Mouse (Mus musculus) forebrain, embryonic 11.5 days (tissue): ENCODE measurements around the gene Camkmt. TPM values are rescaled to one million over a fixed set of nuclear protein-coding genes. Genes with fewer than 3 reads are reported as not detected.

Source experiments
- ATAC-seq: fragments of 200-750 bp; cut with Nextera tagmentation; replicated peaks from 2 replicates; pipeline ENCODE4 v1.8.0; 2017; ENCODE audit warnings: moderate TSS enrichment; ENCODE audit not compliant: low FRiP score
- DNase-seq: peaks from one replicate; pipeline ENCODE4 v3.0.0-alpha.2; 2017; ENCODE audit warnings: low spot score
- H3K27ac ChIP-seq: fragments of 300-500 bp; sonication (generic); 2 replicates; pipeline ENCODE4 v1.5.1; 2014; ENCODE audit warnings: low read depth, low read length
- H3K27me3 ChIP-seq: fragments of 300-500 bp; sonication (generic); 2 replicates; pipeline ENCODE4 v1.6.1; 2014; ENCODE audit warnings: mild to moderate bottlenecking, low read length, mixed read lengths; ENCODE audit not compliant: control insufficient read depth, insufficient read depth
- H3K36me3 ChIP-seq: fragments of 300-500 bp; sonication (generic); 2 replicates; pipeline ENCODE4 v1.6.1; 2014; ENCODE audit warnings: mild to moderate bottlenecking, low read length, moderate library complexity, mixed read lengths; ENCODE audit not compliant: control insufficient read depth, insufficient read depth
- H3K4me1 ChIP-seq: fragments of 300-500 bp; sonication (generic); replicated peaks from 2 replicates; pipeline ENCODE4 v1.6.1; 2014; ENCODE audit warnings: low read length, mixed read lengths; ENCODE audit not compliant: control insufficient read depth, insufficient read depth
- H3K4me2 ChIP-seq: fragments of 300-500 bp; sonication (generic); 2 replicates; pipeline ENCODE4 v1.6.1; 2014; ENCODE audit warnings: low read depth, mild to moderate bottlenecking, low read length, moderate library complexity, mixed read lengths; ENCODE audit not compliant: severe bottlenecking
- H3K4me3 ChIP-seq: fragments of 300-500 bp; sonication (generic); 2 replicates; pipeline ENCODE4 v1.5.1; 2014; ENCODE audit warnings: low read depth, low read length
- H3K9ac ChIP-seq: fragments of 300-500 bp; sonication (generic); 2 replicates; pipeline ENCODE4 v1.6.1; 2014; ENCODE audit warnings: low read length
- H3K9me3 ChIP-seq: fragments of 300-500 bp; sonication (generic); 2 replicates; pipeline ENCODE4 v1.6.1; 2016; ENCODE audit warnings: low read length, mixed read lengths; ENCODE audit not compliant: control insufficient read depth
- WGBS: fragments of 180-500 bp; shearing (Covaris S2); extraction: QIAGEN DNeasy Blood & Tissue Kit; methylation state at CpG from one replicate; pipeline ENCODE4 v1.1.7; 2014; 5-methylcytosine and 5-hydroxymethylcytosine counted together
- polyA plus RNA-seq: library from polyadenylated mRNA; unstranded; fragments of >200 nt; fragmentation: Nextera tagmentation; extraction: Ambion mirVana; gene quantifications from 2 replicates; pipeline ENCODE4 v1.2.1, GENCODE M21; 2014

The Camkmt gene
- polyA plus RNA-seq, 1 experiment from 2014 or later: 15.9 TPM

- Histone ChIP-seq H3K9me3 (no peaks in the 10 kb centered on the region), H3K27ac (no peak overlapping the region), H3K4me2 (no peak overlapping the region), H3K4me3 (no peak overlapping the region), H3K4me1 (no peaks in the 10 kb centered on the region), H3K27me3 (no peaks in the 10 kb centered on the region), H3K9ac (no peak overlapping the region), H3K36me3 (no peaks in the 10 kb centered on the region)
- no peak for DNase-seq
- WGBS: 88% methylated on average over 10 of the region's 10 CpGs
- ATAC-seq: no peak
Measured at GRCm38 (mm10) chr17:85353636-85354035, 263.3 kb downstream of the Camkmt start.

DNA sequence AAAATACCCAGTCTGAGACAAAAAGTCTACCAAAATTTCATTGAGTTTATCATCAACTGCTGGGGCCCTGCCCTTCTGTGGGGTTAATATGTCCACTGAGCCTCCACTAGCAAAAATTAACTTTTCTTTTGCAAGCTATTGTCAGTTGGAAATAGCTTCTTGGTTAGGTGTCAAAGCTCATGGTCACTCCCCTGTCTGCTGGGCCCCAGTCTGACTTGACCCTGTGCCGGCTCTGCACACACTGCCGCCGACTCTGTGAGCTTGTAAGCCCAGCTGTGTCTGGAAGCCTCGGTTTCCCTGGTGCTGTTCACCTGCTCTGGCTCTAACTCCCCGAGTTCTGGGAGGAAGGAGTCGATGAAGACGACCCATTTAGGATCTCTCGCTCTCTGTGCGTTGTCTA is 265.0 kb downstream of the Camkmt start:
- H3K36me3 ChIP-seq: no peaks in the 10 kb centered on the region
- 93% methylated on average over 9 of the region's 9 CpGs for WGBS
- no peaks in the 10 kb centered on the region for H3K9me3 ChIP-seq
- H3K4me3 ChIP-seq: no peak overlapping the region
- no peaks in the 10 kb centered on the region for H3K4me1 ChIP-seq
- DNase-seq (no peak), ATAC-seq (no peak)
- no peak overlapping the region for H3K27ac ChIP-seq
- no peak overlapping the region for H3K9ac ChIP-seq
- H3K4me2 ChIP-seq: no peak overlapping the region
- no peaks in the 10 kb centered on the region for H3K27me3 ChIP-seq

- Histone ChIP-seq H3K4me1 (peaks cover 7% of the 10 kb centered on the region), H3K9ac (no peak overlapping the region), H3K27me3 (peaks cover 2% of the 10 kb centered on the region; the same call in 1 of the 2 replicates), H3K4me2 (no peak overlapping the region), H3K4me3 (no peak overlapping the region), H3K27ac (no peak overlapping the region), H3K9me3 (no peaks in the 10 kb centered on the region), H3K36me3 (no peaks in the 10 kb centered on the region)
- no peak for ATAC-seq
- WGBS: 84% methylated on average over 7 of the region's 7 CpGs
- no peak for DNase-seq
Measured at GRCm38 (mm10) chr17:85361006-85361405, 270.7 kb downstream of the Camkmt start.

GRCm38 (mm10) chr17:85367319-85367718 is 277.0 kb downstream of the Camkmt start:
- no peaks in the 10 kb centered on the region for H3K9me3 ChIP-seq
- peaks cover 4% of the 10 kb centered on the region; the same call in 1 of the 2 replicates for H3K27me3 ChIP-seq
- H3K9ac ChIP-seq: no peak overlapping the region
- no peak overlapping the region for H3K4me2 ChIP-seq
- peaks cover 13% of the 10 kb centered on the region for H3K4me1 ChIP-seq
- ATAC-seq: no peak
- WGBS: 91% methylated on average over 5 of the region's 5 CpGs
- no peak overlapping the region for H3K4me3 ChIP-seq
- H3K27ac ChIP-seq: no peak overlapping the region
- H3K36me3 ChIP-seq: no peaks in the 10 kb centered on the region
- DNase-seq: no peak

DNA sequence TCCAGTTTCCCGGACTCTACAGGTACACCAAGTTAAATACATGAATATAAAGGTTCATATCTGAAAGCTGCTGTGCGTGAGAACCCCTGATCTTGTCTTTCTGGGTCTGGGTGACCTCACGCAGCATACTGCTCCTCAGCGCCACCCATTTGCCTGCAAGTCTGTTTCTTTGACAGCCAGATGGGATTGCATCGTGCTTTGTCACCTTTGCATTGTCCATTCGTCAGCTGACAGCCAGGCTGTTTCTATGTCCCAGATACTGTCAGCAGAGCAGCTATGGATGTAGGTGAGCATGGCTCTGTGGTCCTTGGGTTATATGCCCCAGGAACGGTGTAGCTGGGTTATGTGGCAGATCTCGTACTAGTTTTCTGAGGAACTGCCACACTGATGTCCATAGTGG is 278.4 kb downstream of the Camkmt start:
- Histone ChIP-seq H3K27ac (no peak overlapping the region), H3K4me1 (peaks cover 10% of the 10 kb centered on the region), H3K9me3 (no peaks in the 10 kb centered on the region), H3K36me3 (no peaks in the 10 kb centered on the region), H3K4me2 (no peak overlapping the region), H3K9ac (no peak overlapping the region), H3K27me3 (peaks cover 4% of the 10 kb centered on the region; the same call in 1 of the 2 replicates), H3K4me3 (no peak overlapping the region)
- WGBS: 78% methylated on average over 8 of the region's 8 CpGs
- DNase-seq (no peak), ATAC-seq (no peak)

GRCm38 (mm10) chr17:85372076-85372475 is 281.7 kb downstream of the Camkmt start:
- Histone ChIP-seq H3K36me3 (no peaks in the 10 kb centered on the region), H3K4me1 (no peaks in the 10 kb centered on the region; the same call in 1 of the 2 replicates), H3K9ac (no peak overlapping the region), H3K27me3 (peaks cover 2% of the 10 kb centered on the region; the same call in 1 of the 2 replicates), H3K9me3 (no peaks in the 10 kb centered on the region), H3K27ac (no peak overlapping the region), H3K4me2 (no peak overlapping the region), H3K4me3 (no peak overlapping the region)
- DNase-seq: no peak
- 88% methylated on average over 13 of the region's 13 CpGs for WGBS
- ATAC-seq: no peak

DNA sequence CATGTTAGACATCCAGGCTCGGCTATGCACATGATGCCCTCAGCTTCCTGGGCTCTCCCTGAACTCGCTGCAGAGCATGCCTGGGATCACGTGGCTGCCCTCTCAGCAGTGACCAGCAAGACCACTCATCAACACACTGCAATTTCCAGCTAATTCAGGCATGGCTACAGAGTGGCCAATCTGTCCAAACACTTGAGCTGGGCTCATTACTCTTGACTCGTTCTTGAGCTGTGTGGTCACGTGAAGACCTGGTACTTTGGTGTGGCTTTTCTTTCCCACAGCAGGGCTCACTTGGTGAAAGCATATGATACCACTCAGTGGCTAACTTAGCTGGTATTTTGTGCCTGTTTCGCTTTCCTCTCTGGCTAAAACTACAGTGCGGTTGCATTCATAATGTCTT is 282.2 kb downstream of the Camkmt start:
- Histone ChIP-seq H3K4me1 (no peaks in the 10 kb centered on the region; the same call in 1 of the 2 replicates), H3K27me3 (no peaks in the 10 kb centered on the region; the same call in 1 of the 2 replicates), H3K9ac (no peak overlapping the region), H3K9me3 (no peaks in the 10 kb centered on the region), H3K4me2 (no peak overlapping the region), H3K36me3 (no peaks in the 10 kb centered on the region), H3K27ac (no peak overlapping the region), H3K4me3 (no peak overlapping the region)
- DNase-seq: no peak
- no peak for ATAC-seq
- 89% methylated on average over 7 of the region's 7 CpGs for WGBS

DNA sequence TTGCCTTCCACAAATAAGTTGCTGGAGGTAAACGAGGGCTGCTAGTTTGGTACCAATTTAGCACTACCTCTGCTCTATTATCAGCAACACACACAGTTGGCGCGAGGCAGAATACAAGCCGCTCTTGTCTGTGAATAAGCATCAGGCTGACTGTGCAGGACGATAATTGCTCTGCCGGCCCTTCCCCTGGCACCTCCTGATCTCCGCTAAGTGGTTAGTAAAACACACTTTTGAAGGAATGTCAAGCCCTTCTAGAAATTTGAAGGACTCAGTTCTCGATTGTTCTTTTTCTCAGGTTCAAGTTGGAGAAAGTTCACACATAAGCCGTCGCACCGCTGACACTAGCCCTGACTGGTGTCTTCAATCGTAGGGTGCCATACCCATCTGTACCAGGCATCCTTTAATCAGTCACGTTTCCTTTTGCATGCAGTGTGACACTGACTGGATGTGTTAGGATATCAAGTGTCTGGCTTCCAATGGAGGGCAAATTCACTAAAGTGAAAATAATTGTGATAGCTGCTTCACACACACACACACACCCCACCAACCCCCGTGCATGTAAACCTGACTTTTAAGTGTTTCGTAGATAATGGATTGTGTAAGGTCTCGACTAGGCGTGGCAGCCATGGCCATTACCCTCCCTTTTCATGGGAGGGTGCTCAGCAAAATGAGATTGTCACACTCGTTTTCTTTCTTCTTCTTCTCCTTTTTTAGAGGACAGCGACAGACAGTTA is 283.9 kb downstream of the Camkmt start:
- H3K4me1 ChIP-seq: no peaks in the 10 kb centered on the region; the same call in 1 of the 2 replicates
- no peaks in the 10 kb centered on the region for H3K9me3 ChIP-seq
- no peak overlapping the region for H3K4me3 ChIP-seq
- whole genome bisulfite sequencing: 72% methylated on average over 19 of the region's 19 CpGs
- H3K27ac ChIP-seq: no peak overlapping the region
- H3K4me2 ChIP-seq: no peak overlapping the region
- DNase-seq (no peak), ATAC-seq (no peak)
- H3K27me3 ChIP-seq: no peaks in the 10 kb centered on the region
- no peaks in the 10 kb centered on the region for H3K36me3 ChIP-seq
- no peak overlapping the region for H3K9ac ChIP-seq

GRCm38 (mm10) chr17:85374834-85375176 is 284.5 kb downstream of the Camkmt start:
- H3K36me3 ChIP-seq: no peaks in the 10 kb centered on the region
- WGBS: 83% methylated on average over 8 of the region's 8 CpGs
- no peak for ATAC-seq
- no peak overlapping the region for H3K27ac ChIP-seq
- DNase-seq: no peak
- H3K27me3 ChIP-seq: no peaks in the 10 kb centered on the region
- H3K4me1 ChIP-seq: no peaks in the 10 kb centered on the region; the same call in 1 of the 2 replicates
- H3K9ac ChIP-seq: no peak overlapping the region
- no peak overlapping the region for H3K4me3 ChIP-seq
- no peaks in the 10 kb centered on the region for H3K9me3 ChIP-seq
- no peak overlapping the region for H3K4me2 ChIP-seq
